Mouse (Mus musculus) gastrocnemius, postnatal 36 days (tissue): ENCODE measurements around the gene Tpp1. TPM values are rescaled to one million over a fixed set of nuclear protein-coding genes. Genes with fewer than 3 reads are reported as not detected.
"Not testable (repeated sequence)": the region's sequence is repeated elsewhere in the genome, so short reads cannot be mapped to it uniquely, and the experiment has no call there.

ENCODE experiments used
- DNase-seq, 2 experiments: peaks; one replicate each; pipeline ENCODE4 v3.0.0; 2022
- intact Hi-C: fragments of 180-260 bp; cut with DNase I; formaldehyde crosslinking; loops from one replicate; pipeline ENCODE4 v1.15.1; 2025
- total RNA-seq, 2 experiments: library from RNA; stranded (reverse); gene quantifications; 2 replicates each; pipeline ENCODE4 v1.2.3; 2021

The Tpp1 gene
- total RNA-seq, 2 experiments from 2014 or later: 37.0 to 40.7 TPM

DNA sequence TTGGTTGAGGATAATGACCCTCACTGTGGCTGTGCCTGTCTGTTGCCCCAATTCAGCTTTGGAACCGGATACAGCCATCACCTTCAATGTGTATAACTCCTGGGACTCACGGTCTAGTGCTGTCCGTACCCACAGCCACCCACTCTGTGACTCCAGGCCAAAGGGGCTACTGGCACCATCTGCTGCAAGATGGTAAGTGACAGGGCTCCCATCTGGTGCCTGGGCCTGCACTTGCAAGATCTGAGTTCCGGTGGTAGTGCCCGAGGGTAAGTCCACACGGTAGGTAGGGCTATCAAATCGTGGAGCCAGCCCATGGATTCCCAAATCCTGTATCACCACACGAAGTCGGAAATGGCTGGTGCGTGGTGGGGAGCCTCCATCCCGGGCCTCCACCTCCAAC lies 12.3 kb upstream of the Tpp1 start:
- intact Hi-C loops: no loop called here
- DNase-seq: no peak

- intact Hi-C loops: no loop called here
- no peak for DNase-seq
These were observed 10.7 kb upstream of the Tpp1 start for GRCm38 (mm10) chr7:105762517-105763270.

- intact Hi-C loops: no loop called here
- DNase-seq: no peak
These were observed 9.9 kb upstream of the Tpp1 start for GRCm38 (mm10) chr7:105761813-105762484.

- no peak for DNase-seq
- intact Hi-C loops: no loop called here
These were observed 1.2 kb upstream of the Tpp1 start for GRCm38 (mm10) chr7:105753281-105753680.

GRCm38 (mm10) chr7:105752716-105753115 lies 681 bp upstream of the Tpp1 start:
- intact Hi-C loops: no loop called here
- DNase-seq: no peak

DNA sequence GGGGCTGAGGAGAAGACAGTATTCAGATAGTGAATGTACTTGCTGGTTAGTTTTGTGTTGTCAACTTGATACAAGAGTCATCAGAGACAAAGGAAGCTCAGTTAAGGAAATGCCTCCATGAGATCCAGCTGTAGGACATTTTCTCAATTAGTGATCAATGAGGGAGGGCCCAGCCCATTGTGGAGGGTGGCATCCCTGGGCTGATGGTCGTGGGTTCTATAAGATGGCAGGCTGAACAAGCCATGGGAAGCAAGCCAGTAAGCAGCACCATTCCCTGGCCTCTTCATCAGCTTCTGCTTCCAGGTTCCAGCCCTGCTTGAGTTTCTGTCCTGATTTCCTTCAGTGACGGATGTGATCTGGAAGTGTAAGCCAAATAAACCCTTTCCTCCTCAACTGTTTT lies 4.3 kb downstream of the Tpp1 start:
- intact Hi-C loops: no loop called here

DNA sequence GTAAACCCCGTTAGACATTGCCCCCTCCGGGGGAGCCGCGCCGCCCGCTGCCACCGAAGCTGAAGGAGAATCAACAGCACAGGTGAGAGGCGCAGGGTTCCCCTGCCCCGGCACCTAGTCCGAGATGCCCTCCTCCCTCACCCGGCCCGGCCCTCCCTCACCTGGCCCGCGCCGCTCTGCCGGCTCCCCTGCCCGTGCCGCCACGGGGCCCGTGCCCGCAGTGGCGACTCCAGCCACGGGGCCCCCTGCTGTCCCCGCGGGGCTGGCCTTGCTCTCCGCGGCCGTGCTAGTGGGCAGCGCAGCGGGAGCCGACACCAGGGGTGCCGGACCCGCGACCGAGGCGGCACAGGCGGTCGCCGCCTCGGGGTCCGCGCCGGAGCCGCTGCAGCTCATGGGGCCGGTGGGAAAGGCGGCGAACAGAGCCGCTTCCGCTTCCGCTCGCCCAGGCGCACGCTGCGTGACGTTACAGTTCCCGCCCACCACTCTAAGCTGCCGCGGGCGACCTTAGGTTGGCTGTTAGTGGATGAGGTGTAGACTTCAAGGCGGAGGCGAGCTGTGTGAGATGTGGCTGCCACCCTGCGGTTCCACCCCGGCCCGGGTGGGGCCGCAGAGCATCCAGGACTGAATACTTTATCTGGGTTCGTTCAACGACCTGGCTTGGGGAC lies 8.0 kb downstream of the Tpp1 start, which contains the start of gene Taf10:
Gene Taf10 (minus strand): TSS at position 436 of the 665 bp plus-strand sequence.
- peak; percentile 72 for DNase-seq
- intact Hi-C loops: no loop called here

More for the DNA sequence above, 4.3 kb downstream of the Tpp1 start:
- DNase-seq: no peak

- intact Hi-C loops, DNase-seq: not testable (repeated sequence)
These were observed 8.6 kb downstream of the Tpp1 start for GRCm38 (mm10) chr7:105743246-105743925.

DNA sequence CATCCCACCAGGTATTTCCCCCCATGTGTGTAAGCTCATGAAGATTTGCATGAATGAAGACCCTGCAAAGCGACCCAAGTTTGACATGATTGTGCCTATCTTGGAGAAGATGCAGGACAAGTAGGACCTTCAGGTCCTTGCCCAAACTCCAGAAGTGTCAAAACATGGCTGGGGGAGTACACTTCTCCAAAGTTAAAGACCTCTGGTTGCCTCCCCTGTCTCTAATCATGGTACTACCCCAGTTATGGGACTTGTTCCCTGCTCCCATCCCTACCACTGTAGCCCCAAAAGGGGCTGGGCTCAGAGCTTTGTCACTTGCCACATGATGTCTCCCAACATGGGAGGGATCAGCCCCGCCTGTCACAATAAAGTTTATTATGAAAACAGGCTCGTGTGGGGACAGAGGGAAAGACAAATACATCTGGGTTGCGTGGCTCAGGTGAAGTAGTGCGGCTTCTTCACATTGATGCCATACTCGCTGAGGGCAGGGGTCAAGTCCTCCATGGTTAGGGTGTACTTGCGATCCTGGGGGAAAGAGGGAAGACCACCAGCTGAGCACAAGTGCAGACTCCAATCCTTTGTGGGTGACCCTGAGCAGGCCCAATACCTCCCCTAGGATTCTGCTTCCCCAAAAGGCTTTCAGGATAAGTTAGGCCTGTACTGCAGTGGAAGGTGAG lies 9.4 kb downstream of the Tpp1 start:
- intact Hi-C loops: not testable (repeated sequence)

GRCm38 (mm10) chr7:105741978-105742377 lies 10.1 kb downstream of the Tpp1 start:
- intact Hi-C loops: no loop called here
- DNase-seq: no peak

More for the DNA sequence above, 9.4 kb downstream of the Tpp1 start:
- not testable (repeated sequence) for DNase-seq

GRCm38 (mm10) chr7:105740851-105741250 lies 11.2 kb downstream of the Tpp1 start:
- intact Hi-C loops: no loop called here
- DNase-seq: no peak

- no peak for DNase-seq
- intact Hi-C loops: no loop called here
These were observed 11.8 kb downstream of the Tpp1 start for GRCm38 (mm10) chr7:105740089-105740795.

DNA sequence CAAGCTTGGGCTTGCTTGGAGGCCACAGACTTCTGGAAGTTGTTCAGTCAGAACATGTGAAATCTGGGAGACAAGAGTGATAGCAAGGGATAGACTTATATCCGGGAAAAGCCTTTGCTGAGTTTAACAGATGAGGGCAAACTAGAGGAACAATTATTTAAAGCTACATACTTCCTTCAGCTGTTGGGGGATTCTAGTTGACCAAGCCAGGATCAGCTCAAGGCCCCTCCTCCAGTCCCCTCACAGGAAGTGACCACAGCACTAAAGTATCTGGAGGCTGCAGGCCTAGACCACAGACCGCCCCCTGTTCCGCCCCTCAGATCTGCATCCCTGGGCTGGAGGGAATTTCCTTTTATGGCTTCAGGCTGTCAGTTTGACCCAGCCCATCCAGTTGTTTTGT lies 13.1 kb downstream of the Tpp1 start:
- intact Hi-C loops: loop anchor here (10.0 kb wide), 1 partner anchor 194 kb away; no protein-coding TSS in a partner anchor
- DNase-seq: peak in 1 of 2 experiments; percentile 61

DNA sequence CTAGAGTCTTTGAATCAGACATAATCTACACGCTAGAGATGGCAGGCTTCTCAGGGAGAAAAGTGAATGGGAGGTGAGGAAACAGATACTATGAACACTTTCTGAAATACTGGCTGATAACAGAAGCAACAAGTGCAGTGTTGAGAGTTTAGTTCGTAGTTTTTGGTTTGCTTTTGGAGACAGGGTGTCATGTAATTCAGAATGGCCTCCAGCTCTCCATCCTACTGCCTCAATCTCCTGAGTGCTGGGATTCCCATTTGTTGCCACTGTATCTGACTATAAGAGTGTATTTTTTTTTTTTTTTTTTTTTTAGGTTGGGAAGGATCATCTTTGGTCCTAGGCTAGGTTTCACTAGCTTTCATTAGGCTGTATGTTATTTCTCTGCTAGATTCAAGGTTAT lies 13.7 kb downstream of the Tpp1 start:
- no peak for DNase-seq
- intact Hi-C loops: loop anchor here (10.0 kb wide), 1 partner anchor 193 kb away; no protein-coding TSS in a partner anchor

DNA sequence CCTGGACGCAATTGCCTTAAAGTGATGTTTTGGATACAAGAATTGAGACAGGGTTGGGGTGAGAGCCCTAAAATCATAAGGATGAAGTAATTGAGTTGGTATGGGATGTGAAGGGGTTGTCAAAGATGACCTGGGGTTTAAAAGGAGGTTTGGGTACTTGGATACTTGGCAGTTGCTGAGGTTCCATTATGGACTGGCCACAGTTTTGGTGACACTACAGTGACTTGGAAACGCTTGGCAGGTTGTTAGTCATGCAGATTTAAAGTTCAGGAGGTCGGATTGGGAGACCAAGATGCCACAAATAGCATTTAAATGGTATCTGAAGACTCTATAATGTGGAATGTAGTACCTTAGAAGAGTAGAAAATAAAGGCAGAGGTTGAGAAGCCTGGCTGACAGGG lies 14.4 kb downstream of the Tpp1 start:
- intact Hi-C loops: loop anchor here (2.0 to 10.0 kb wide), 2 partner anchors 73 to 193 kb away; partner anchors contain the start of gene Mrpl17
- no peak for DNase-seq

GRCm38 (mm10) chr7:105736911-105737521 lies 15.0 kb downstream of the Tpp1 start, which contains the start of gene Rrp8:
Rrp8 (minus strand) TSS chr7:105737385.
- DNase-seq: peak in 1 of 2 experiments; percentile 56
- intact Hi-C loops: loop anchor here (2.0 to 10.0 kb wide), 2 partner anchors 74 to 192 kb away; partner anchors contain the start of gene Mrpl17

GRCm38 (mm10) chr7:105736264-105736901 lies 15.7 kb downstream of the Tpp1 start, which contains the start of gene Ilk:
Ilk (plus strand) TSS chr7:105736592.
- DNase-seq: peak; percentile 92
- intact Hi-C loops: loop anchor here (2.0 to 10.0 kb wide), 2 partner anchors 74 to 192 kb away; partner anchors contain the start of gene Mrpl17

GRCm38 (mm10) chr7:105735464-105735863 lies 16.6 kb downstream of the Tpp1 start:
- intact Hi-C loops: loop anchor here (10.0 kb wide), 1 partner anchor 191 kb away; no protein-coding TSS in a partner anchor
- DNase-seq: not testable (repeated sequence)
